Mouse (Mus musculus) central nervous system, embryonic 18 days (tissue): ENCODE measurements around the gene Serpinb1a. TPM values are rescaled to one million over a fixed set of nuclear protein-coding genes. Genes with fewer than 3 reads are reported as not detected.

Experiments
- polyA plus RNA-seq: library from polyadenylated mRNA; depleted of rRNA; stranded (reverse); fragments of >200 nt; gene quantifications from 2 replicates; pipeline ENCODE4 v1.2.3, GENCODE M21; 2012; rRNA removed

Gene Serpinb1a
- polyA plus RNA-seq: 1.7 and 2.2 TPM in 2 replicates

DNA sequence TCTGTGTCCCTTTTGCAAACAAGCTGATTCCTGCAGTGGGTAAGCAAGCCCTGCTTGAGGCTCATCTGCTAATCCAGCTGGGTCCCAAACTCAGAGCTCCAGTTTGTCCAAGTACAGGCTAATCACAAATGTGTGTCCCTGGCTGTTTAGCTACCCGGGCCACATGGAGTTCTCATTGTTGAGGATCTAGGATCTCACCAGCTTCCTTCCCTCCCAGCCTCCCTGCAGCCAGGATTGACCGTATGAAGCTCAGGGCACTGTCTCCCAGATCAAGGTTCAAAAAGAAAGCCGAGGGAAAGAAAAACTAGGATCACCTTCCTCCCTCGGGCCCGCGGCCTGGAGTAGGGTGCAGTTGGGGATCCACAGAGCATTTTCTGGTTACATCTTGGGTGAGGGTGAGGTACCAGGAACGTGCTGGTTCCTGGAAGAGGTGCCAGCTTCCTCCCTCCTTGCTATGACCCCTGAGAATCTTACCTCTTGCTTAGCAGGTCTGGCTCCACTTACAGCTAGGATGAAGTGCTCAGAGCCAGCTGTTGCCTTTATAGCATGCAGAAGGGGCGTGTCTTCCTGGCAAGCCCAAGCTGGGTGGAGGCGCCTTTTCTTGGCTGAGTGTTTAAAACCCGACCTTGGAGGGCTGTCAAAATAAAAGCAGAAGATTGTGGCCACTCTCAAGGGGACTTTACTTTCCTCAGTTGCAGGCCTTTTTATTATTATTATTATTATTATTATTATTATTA lies at the start of gene Serpinb1a:
TSS of gene Serpinb1a (minus strand) at position 518 of the 737 bp plus-strand sequence.

DNA sequence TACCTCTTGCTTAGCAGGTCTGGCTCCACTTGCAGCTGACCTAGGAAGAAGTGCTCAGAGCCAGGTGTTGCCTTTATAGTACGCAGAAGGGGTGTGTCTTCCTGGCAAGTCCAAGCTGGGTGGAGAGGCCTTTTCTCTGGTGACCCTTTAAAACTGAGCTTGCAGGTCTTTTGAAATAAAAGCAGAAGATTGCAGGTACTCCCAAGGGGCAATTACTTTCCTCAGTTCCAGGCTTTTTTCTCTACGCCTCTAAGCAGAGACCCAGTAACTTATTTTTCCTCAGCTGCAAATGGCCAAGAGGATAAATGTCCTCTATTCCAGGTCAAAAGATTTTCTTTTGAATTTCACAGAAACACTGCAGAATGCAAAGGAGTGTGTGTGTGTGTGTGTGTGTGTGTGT lies 47.1 kb upstream of the Serpinb1a start, which contains the start of gene Serpinb1c:
TSS of gene Serpinb1c (minus strand) at position 101 of the 400 bp plus-strand sequence.

DNA sequence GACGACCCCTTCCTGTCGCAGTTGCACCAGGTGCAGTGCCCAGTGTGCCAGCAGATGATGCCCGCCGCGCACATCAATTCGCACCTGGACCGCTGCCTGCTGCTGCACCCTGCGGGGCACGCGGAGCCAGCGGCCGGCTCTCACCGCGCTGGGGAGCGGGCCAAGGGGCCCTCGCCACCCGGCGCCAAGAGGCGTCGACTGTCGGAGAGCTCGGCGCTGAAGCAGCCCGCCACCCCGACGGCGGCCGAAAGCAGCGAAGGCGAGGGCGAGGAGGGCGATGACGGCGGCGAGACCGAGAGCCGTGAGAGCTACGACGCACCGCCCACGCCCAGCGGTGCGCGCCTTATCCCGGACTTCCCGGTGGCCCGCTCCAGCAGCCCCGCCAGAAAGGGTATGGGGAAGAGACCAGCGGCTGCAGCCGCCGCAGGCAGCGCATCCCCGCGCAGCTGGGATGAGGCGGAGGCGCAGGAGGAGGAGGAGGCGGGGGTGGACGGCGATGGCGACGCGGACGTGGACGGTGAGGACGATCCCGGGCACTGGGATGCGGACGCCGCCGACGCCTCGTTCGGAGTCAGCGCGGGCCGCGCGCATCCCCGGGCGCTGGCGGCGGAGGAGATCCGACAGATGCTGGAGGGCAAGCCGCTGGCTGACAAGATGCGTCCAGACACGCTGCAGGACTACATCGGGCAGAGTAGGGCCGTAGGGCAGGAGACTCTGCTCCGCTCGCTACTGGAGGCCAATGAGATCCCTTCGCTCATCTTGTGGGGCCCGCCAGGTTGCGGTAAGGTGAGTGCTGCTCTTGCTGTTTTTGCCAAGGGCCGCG lies 48.5 kb downstream of the Serpinb1a start, which contains the start of gene D930007J09Rik:
TSS of gene D930007J09Rik (minus strand) at position 591 of the 823 bp plus-strand sequence.

DNA sequence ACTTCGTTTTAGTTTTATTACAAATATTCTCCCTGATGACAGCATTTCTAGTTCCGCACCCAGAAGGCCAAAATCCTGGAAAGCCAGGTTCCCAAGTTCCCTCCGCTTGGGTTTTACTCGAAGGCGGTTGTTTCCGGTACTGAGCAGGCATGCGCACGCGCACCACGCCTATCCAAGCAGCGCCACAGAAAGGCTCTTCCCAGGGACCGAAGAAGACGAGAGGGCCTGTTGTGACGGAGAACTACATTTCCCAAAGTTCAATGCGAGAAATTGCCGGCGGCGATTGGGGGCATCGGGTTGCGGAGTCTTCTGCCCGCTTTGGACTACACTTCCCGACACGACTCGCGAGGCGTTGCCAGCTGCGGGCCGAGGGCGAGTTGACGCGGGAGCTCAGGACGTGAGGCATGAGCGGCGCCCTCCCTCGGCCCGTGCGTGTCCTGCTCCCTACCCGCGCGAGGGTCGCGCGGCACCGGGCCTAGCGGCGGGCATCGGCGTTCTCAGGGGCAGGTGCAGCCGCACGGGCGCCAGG lies 49.2 kb downstream of the Serpinb1a start, which contains the start of gene Wrnip1:
TSS of gene Wrnip1 (plus strand) at position 346 of the 529 bp plus-strand sequence.

Other genes starting within 250 kb of the Serpinb1a start
- gene Mylk4, start 67.2 kb downstream of the Serpinb1a start, polyA plus RNA-seq: 0.30 and 2.0 TPM in 2 replicates
- 70.3 and 71.6 TPM in 2 replicates for gene Wrnip1, start 49.1 kb downstream of the Serpinb1a start, polyA plus RNA-seq
- 1.3 and 1.5 TPM in 2 replicates for gene D930007J09Rik, start 48.3 kb downstream of the Serpinb1a start, polyA plus RNA-seq
- gene Serpinb1c, start 47.0 kb upstream of the Serpinb1a start, polyA plus RNA-seq: not detected in 2 replicates
- 2.9 and 4.4 TPM in 2 replicates for gene Serpinb6b, start 114.0 kb upstream of the Serpinb1a start, polyA plus RNA-seq
- 2.0 TPM in 2 replicates for gene Serpinb9, start 152.1 kb upstream of the Serpinb1a start, polyA plus RNA-seq
- 0.16 and 6.9 TPM in 2 replicates for gene Serpinb9b, start 176.2 kb upstream of the Serpinb1a start, polyA plus RNA-seq
- gene Serpinb1b, start 227.4 kb upstream of the Serpinb1a start, polyA plus RNA-seq: 0.75 and 2.2 TPM in 2 replicates